Mouse (Mus musculus) heart, embryonic 15.5 days (tissue): ENCODE measurements around the gene Prkca. TPM values are rescaled to one million over a fixed set of nuclear protein-coding genes. Genes with fewer than 3 reads are reported as not detected.

Experiments used
- ATAC-seq: fragments of 200-750 bp; cut with Nextera tagmentation; replicated peaks from 2 replicates; pipeline ENCODE4 v1.8.0; 2017; ENCODE audit warnings: low read depth, moderate TSS enrichment; ENCODE audit not compliant: insufficient number of reproducible peaks, insufficient read depth, low FRiP score
- H3K27ac ChIP-seq: fragments of 300-500 bp; sonication (generic); 2 replicates; pipeline ENCODE4 v1.5.1; 2015; ENCODE audit warnings: mild to moderate bottlenecking, inconsistent platforms
- H3K27me3 ChIP-seq: fragments of 300-500 bp; sonication (generic); 2 replicates; pipeline ENCODE4 v1.6.1; 2015; ENCODE audit warnings: inconsistent platforms
- H3K36me3 ChIP-seq: fragments of 300-500 bp; sonication (generic); 2 replicates; pipeline ENCODE4 v1.6.1; 2015; ENCODE audit warnings: mild to moderate bottlenecking, inconsistent platforms
- H3K4me1 ChIP-seq: fragments of 300-500 bp; sonication (generic); replicated peaks from 2 replicates; pipeline ENCODE4 v1.6.1; 2015; ENCODE audit warnings: inconsistent platforms
- H3K4me2 ChIP-seq: fragments of 300-500 bp; sonication (generic); 2 replicates; pipeline ENCODE4 v1.6.1; 2015; ENCODE audit warnings: inconsistent platforms, mild to moderate bottlenecking, moderate library complexity
- H3K4me3 ChIP-seq: fragments of 300-500 bp; sonication (generic); 2 replicates; pipeline ENCODE4 v1.5.1; 2015; ENCODE audit warnings: mild to moderate bottlenecking, inconsistent platforms
- H3K9ac ChIP-seq: fragments of 300-500 bp; sonication (generic); 2 replicates; pipeline ENCODE4 v1.6.1; 2015; ENCODE audit warnings: mild to moderate bottlenecking, inconsistent platforms
- H3K9me3 ChIP-seq: fragments of 300-500 bp; sonication (generic); replicated peaks from 2 replicates; pipeline ENCODE4 v1.6.1; 2016; ENCODE audit warnings: inconsistent platforms
- WGBS: fragments of 180-500 bp; shearing (Covaris S2); methylation state at CpG from one replicate; pipeline ENCODE4 v1.1.7; 2015; ENCODE audit warnings: mixed read lengths; 5-methylcytosine and 5-hydroxymethylcytosine counted together
- polyA plus RNA-seq: library from polyadenylated mRNA; unstranded; fragments of >200 nt; fragmentation: Nextera tagmentation; extraction: Ambion mirVana; gene quantifications from 2 replicates; pipeline ENCODE4 v1.2.1, GENCODE M21; 2015

The Prkca gene
- polyA plus RNA-seq, 1 experiment from 2014 or later: 13.7 TPM

- Histone ChIP-seq H3K9me3 (no peaks in the 10 kb centered on the region), H3K4me3 (no peak overlapping the region), H3K4me1 (peaks cover 81% of the 10 kb centered on the region), H3K9ac (no peak overlapping the region), H3K4me2 (no peak overlapping the region), H3K27ac (no peak overlapping the region), H3K36me3 (no peaks in the 10 kb centered on the region), H3K27me3 (no peaks in the 10 kb centered on the region)
- WGBS: 84% methylated on average over 10 of the region's 10 CpGs
- ATAC-seq: no peak
Observed at GRCm38 (mm10) chr11:108247121-108247863, 96.4 kb downstream of the Prkca start.

GRCm38 (mm10) chr11:108246267-108246702 lies 97.4 kb downstream of the Prkca start:
- Histone ChIP-seq H3K4me1 (peaks cover 84% of the 10 kb centered on the region), H3K9me3 (no peaks in the 10 kb centered on the region), H3K27me3 (no peaks in the 10 kb centered on the region), H3K4me3 (no peak overlapping the region), H3K9ac (no peak overlapping the region), H3K4me2 (peak overlapping the region; percentile 11; the same call in 1 of the 2 replicates), H3K27ac (peak overlapping the region; percentile 45), H3K36me3 (no peaks in the 10 kb centered on the region)
- no peak for ATAC-seq
- 48% methylated on average over 4 of the region's 4 CpGs for WGBS

GRCm38 (mm10) chr11:108244241-108244640 lies 99.5 kb downstream of the Prkca start:
- Histone ChIP-seq H3K4me2 (no peak overlapping the region), H3K27ac (no peak overlapping the region), H3K36me3 (no peaks in the 10 kb centered on the region), H3K27me3 (no peaks in the 10 kb centered on the region), H3K4me1 (peaks cover 76% of the 10 kb centered on the region), H3K4me3 (no peak overlapping the region), H3K9ac (no peak overlapping the region), H3K9me3 (no peaks in the 10 kb centered on the region)
- ATAC-seq: no peak
- 27% methylated on average over 2 of the region's 2 CpGs for WGBS

- 23% methylated on average over 2 of the region's 2 CpGs for WGBS
- H3K27ac ChIP-seq: no peak overlapping the region
- no peak overlapping the region for H3K9ac ChIP-seq
- no peak overlapping the region for H3K4me2 ChIP-seq
- no peak for ATAC-seq
- H3K27me3 ChIP-seq: no peaks in the 10 kb centered on the region
- H3K9me3 ChIP-seq: no peaks in the 10 kb centered on the region
- H3K4me3 ChIP-seq: no peak overlapping the region
- no peaks in the 10 kb centered on the region for H3K36me3 ChIP-seq
- H3K4me1 ChIP-seq: peaks cover 74% of the 10 kb centered on the region
Observed at GRCm38 (mm10) chr11:108243633-108244032, 100.1 kb downstream of the Prkca start.

GRCm38 (mm10) chr11:108240924-108241498 lies 102.7 kb downstream of the Prkca start:
- WGBS: 68% methylated on average over 11 of the region's 11 CpGs
- H3K27ac ChIP-seq: 0 out of 2 replicates have a peak overlapping the region, but pooled peaks have one; percentile 7
- H3K9ac ChIP-seq: no peak overlapping the region
- H3K9me3 ChIP-seq: no peaks in the 10 kb centered on the region
- peaks cover 67% of the 10 kb centered on the region for H3K4me1 ChIP-seq
- H3K4me2 ChIP-seq: no peak overlapping the region
- no peak for ATAC-seq
- no peaks in the 10 kb centered on the region for H3K27me3 ChIP-seq
- H3K4me3 ChIP-seq: no peak overlapping the region
- no peaks in the 10 kb centered on the region for H3K36me3 ChIP-seq

- Histone ChIP-seq H3K9ac (no peak overlapping the region), H3K4me1 (peaks cover 58% of the 10 kb centered on the region), H3K27me3 (no peaks in the 10 kb centered on the region), H3K27ac (0 out of 2 replicates have a peak overlapping the region, but pooled peaks have one; percentile 9), H3K9me3 (no peaks in the 10 kb centered on the region), H3K4me3 (no peak overlapping the region), H3K36me3 (no peaks in the 10 kb centered on the region), H3K4me2 (no peak overlapping the region)
- ATAC-seq: no peak
- WGBS: 39% methylated on average over 4 of the region's 4 CpGs
Observed at GRCm38 (mm10) chr11:108239173-108239572, 104.6 kb downstream of the Prkca start.

- Histone ChIP-seq H3K4me1 (peaks cover 46% of the 10 kb centered on the region), H3K27me3 (no peaks in the 10 kb centered on the region), H3K36me3 (no peaks in the 10 kb centered on the region), H3K9ac (no peak overlapping the region), H3K4me2 (no peak overlapping the region), H3K9me3 (no peaks in the 10 kb centered on the region), H3K27ac (no peak overlapping the region), H3K4me3 (no peak overlapping the region)
- ATAC-seq: no peak
- WGBS: 68% methylated on average over 10 of the region's 10 CpGs
Observed at GRCm38 (mm10) chr11:108236754-108237428, 106.8 kb downstream of the Prkca start.

GRCm38 (mm10) chr11:108236195-108236594 lies 107.5 kb downstream of the Prkca start:
- Histone ChIP-seq H3K27ac (no peak overlapping the region), H3K4me3 (no peak overlapping the region), H3K9me3 (no peaks in the 10 kb centered on the region), H3K36me3 (no peaks in the 10 kb centered on the region), H3K4me2 (no peak overlapping the region), H3K4me1 (peaks cover 45% of the 10 kb centered on the region), H3K9ac (no peak overlapping the region), H3K27me3 (no peaks in the 10 kb centered on the region)
- no peak for ATAC-seq
- WGBS: 29% methylated on average over 2 of the region's 2 CpGs

GRCm38 (mm10) chr11:108235081-108235703 lies 108.5 kb downstream of the Prkca start:
- Histone ChIP-seq H3K9ac (no peak overlapping the region), H3K9me3 (no peaks in the 10 kb centered on the region), H3K27me3 (no peaks in the 10 kb centered on the region), H3K27ac (no peak overlapping the region), H3K36me3 (no peaks in the 10 kb centered on the region), H3K4me3 (no peak overlapping the region), H3K4me2 (no peak overlapping the region), H3K4me1 (peaks cover 44% of the 10 kb centered on the region)
- WGBS: 37% methylated on average over 5 of the region's 5 CpGs
- no peak for ATAC-seq

GRCm38 (mm10) chr11:108233015-108233414 lies 110.7 kb downstream of the Prkca start:
- Histone ChIP-seq H3K4me1 (peaks cover 50% of the 10 kb centered on the region), H3K4me3 (no peak overlapping the region), H3K4me2 (no peak overlapping the region), H3K27me3 (no peaks in the 10 kb centered on the region), H3K9me3 (no peaks in the 10 kb centered on the region), H3K27ac (no peak overlapping the region), H3K9ac (no peak overlapping the region), H3K36me3 (no peaks in the 10 kb centered on the region)
- ATAC-seq: no peak
- WGBS: 70% methylated on average over 5 of the region's 5 CpGs

GRCm38 (mm10) chr11:108230101-108230500 lies 113.6 kb downstream of the Prkca start:
- H3K4me3 ChIP-seq: no peak overlapping the region
- H3K9ac ChIP-seq: no peak overlapping the region
- no peak overlapping the region for H3K27ac ChIP-seq
- H3K4me1 ChIP-seq: peaks cover 48% of the 10 kb centered on the region
- no peak overlapping the region for H3K4me2 ChIP-seq
- 89% methylated on average over 4 of the region's 4 CpGs for WGBS
- no peaks in the 10 kb centered on the region for H3K9me3 ChIP-seq
- ATAC-seq: no peak
- H3K36me3 ChIP-seq: no peaks in the 10 kb centered on the region
- H3K27me3 ChIP-seq: no peaks in the 10 kb centered on the region
